Mouse (Mus musculus): ENCODE results near the gene Wdr73.

The Wdr73 gene

GRCm38 (mm10) chr7:80894815-80895519, 6.1 kb downstream of the Wdr73 start:
- DNase-seq (ENCODE audit: low spot score): no peak

- no peak for DNase-seq (ENCODE audit: low spot score)
Observed at GRCm38 (mm10) chr7:80894196-80894595, 6.9 kb downstream of the Wdr73 start.

- DNase-seq (ENCODE audit: low spot score): no peak
Observed at GRCm38 (mm10) chr7:80893753-80894129, 7.3 kb downstream of the Wdr73 start.

GRCm38 (mm10) chr7:80893086-80893752, 7.8 kb downstream of the Wdr73 start:
- DNase-seq (ENCODE audit: low spot score): no peak

- no peak for DNase-seq (ENCODE audit: low spot score)
Observed at GRCm38 (mm10) chr7:80889841-80890241, 11.2 kb downstream of the Wdr73 start.

GRCm38 (mm10) chr7:80889021-80889511, 12.0 kb downstream of the Wdr73 start:
- peak; percentile 71 for DNase-seq (ENCODE audit: low spot score)

GRCm38 (mm10) chr7:80888595-80888994, 12.5 kb downstream of the Wdr73 start:
- DNase-seq (ENCODE audit: low spot score): peak; percentile 21

GRCm38 (mm10) chr7:80885666-80886065, 15.4 kb downstream of the Wdr73 start:
- DNase-seq (ENCODE audit: low spot score): no peak

GRCm38 (mm10) chr7:80882830-80883505, 18.1 kb downstream of the Wdr73 start:
- DNase-seq (ENCODE audit: low spot score): peak; percentile 89

GRCm38 (mm10) chr7:80875727-80876126, 25.3 kb downstream of the Wdr73 start:
- DNase-seq (ENCODE audit: low spot score): no peak

GRCm38 (mm10) chr7:80873631-80874030, 27.4 kb downstream of the Wdr73 start:
- no peak for DNase-seq (ENCODE audit: low spot score)

- DNase-seq (ENCODE audit: low spot score): no peak
Observed at GRCm38 (mm10) chr7:80873038-80873437, 28.0 kb downstream of the Wdr73 start.

GRCm38 (mm10) chr7:80868686-80869085, 32.4 kb downstream of the Wdr73 start:
- no peak for DNase-seq (ENCODE audit: low spot score)

- DNase-seq (ENCODE audit: low spot score): peak; percentile 75
Observed at GRCm38 (mm10) chr7:80866514-80867147, 34.4 kb downstream of the Wdr73 start.

- DNase-seq (ENCODE audit: low spot score): no peak
Observed at GRCm38 (mm10) chr7:80865521-80865920, 35.5 kb downstream of the Wdr73 start.

GRCm38 (mm10) chr7:80864831-80865230, 36.2 kb downstream of the Wdr73 start:
- DNase-seq (ENCODE audit: low spot score): no peak

GRCm38 (mm10) chr7:80864151-80864550, 36.9 kb downstream of the Wdr73 start:
- DNase-seq (ENCODE audit: low spot score): no peak

GRCm38 (mm10) chr7:80863520-80863919, 37.5 kb downstream of the Wdr73 start:
- no peak for DNase-seq (ENCODE audit: low spot score)

GRCm38 (mm10) chr7:80862475-80862874, 38.6 kb downstream of the Wdr73 start:
- DNase-seq (ENCODE audit: low spot score): no peak

GRCm38 (mm10) chr7:80860729-80861274, 40.3 kb downstream of the Wdr73 start, which contains the start of gene Zscan2:
Zscan2 (plus strand) TSS chr7:80860920.
- peak; percentile 97 for DNase-seq (ENCODE audit: low spot score)

- DNase-seq (ENCODE audit: low spot score): peak; percentile 59
Observed at GRCm38 (mm10) chr7:80860227-80860626, 40.8 kb downstream of the Wdr73 start.

GRCm38 (mm10) chr7:80857181-80857580, 43.9 kb downstream of the Wdr73 start:
- DNase-seq (ENCODE audit: low spot score): peak; percentile 61
